Mouse (Mus musculus): Measurements from ENCODE around the gene Ccdc137.

Ccdc137 gene

GRCm38 (mm10) chr11:120463536-120463935 lies 5.6 kb downstream of the Ccdc137 start:
- DNase-seq, result no peak

GRCm38 (mm10) chr11:120464365-120464764 lies 6.5 kb downstream of the Ccdc137 start:
- no peak for DNase-seq

- DNase-seq, result no peak
These were observed 7.6 kb downstream of the Ccdc137 start for GRCm38 (mm10) chr11:120465521-120465920.

GRCm38 (mm10) chr11:120467051-120467735 lies 9.3 kb downstream of the Ccdc137 start, which contains the start of gene Arl16:
Gene Arl16, minus strand, starts transcription at chr11:120467607.
- peak; percentile 93 to 94 for DNase-seq

- no peak for DNase-seq
These were observed 9.8 kb downstream of the Ccdc137 start for GRCm38 (mm10) chr11:120467736-120468092.

- no peak for DNase-seq
These were observed 14.1 kb downstream of the Ccdc137 start for GRCm38 (mm10) chr11:120472052-120472451.

- no peak for DNase-seq
These were observed 25.6 kb downstream of the Ccdc137 start for GRCm38 (mm10) chr11:120483448-120483934.

- peak; percentile 85 to 86 for DNase-seq
These were observed 26.5 kb downstream of the Ccdc137 start, which contains the start of gene Mrpl12 for GRCm38 (mm10) chr11:120484265-120484981. Gene Mrpl12, plus strand, starts transcription at chr11:120484613.

GRCm38 (mm10) chr11:120485251-120485650 lies 27.3 kb downstream of the Ccdc137 start:
- no peak for DNase-seq

GRCm38 (mm10) chr11:120488516-120488915 lies 30.6 kb downstream of the Ccdc137 start:
- no peak for DNase-seq

GRCm38 (mm10) chr11:120489054-120489761 lies 31.3 kb downstream of the Ccdc137 start:
- peak; percentile 72 to 76 for DNase-seq

GRCm38 (mm10) chr11:120490291-120491046 lies 32.6 kb downstream of the Ccdc137 start:
- DNase-seq, result no peak

- DNase-seq, result peak; percentile 76 to 83
These were observed 33.6 kb downstream of the Ccdc137 start, which contains the start of gene Slc25a10 for GRCm38 (mm10) chr11:120491317-120492023. Gene Slc25a10, plus strand, starts transcription at chr11:120491840.

GRCm38 (mm10) chr11:120492024-120492877 lies 34.3 kb downstream of the Ccdc137 start:
- peak; percentile 45 to 53 for DNase-seq

GRCm38 (mm10) chr11:120492878-120493203 lies 34.9 kb downstream of the Ccdc137 start:
- DNase-seq, result no peak

GRCm38 (mm10) chr11:120493351-120493750 lies 35.4 kb downstream of the Ccdc137 start:
- no peak for DNase-seq

GRCm38 (mm10) chr11:120493911-120494310 lies 36.0 kb downstream of the Ccdc137 start:
- DNase-seq, result no peak

GRCm38 (mm10) chr11:120497436-120497835 lies 39.5 kb downstream of the Ccdc137 start:
- no peak for DNase-seq

- no peak for DNase-seq
These were observed 40.3 kb downstream of the Ccdc137 start for GRCm38 (mm10) chr11:120498226-120498625.

GRCm38 (mm10) chr11:120498891-120499290 lies 41.0 kb downstream of the Ccdc137 start:
- DNase-seq, result no peak

- DNase-seq, result no peak
These were observed 42.0 kb downstream of the Ccdc137 start for GRCm38 (mm10) chr11:120499894-120500293.
